Mouse (Mus musculus) lung, adult 2 months (tissue): Measurements from ENCODE around the gene Stk24.

Source experiments
- CTCF ChIP-seq: fragments of 200-500 bp; IDR thresholded peaks from 2 replicates; pipeline ENCODE4 v1.5.1; 2011; ENCODE audit warnings: mild to moderate bottlenecking, low read length, control low read depth; ENCODE audit not compliant: insufficient read depth
- POLR2A ChIP-seq: fragments of 200-500 bp; IDR thresholded peaks from 2 replicates; pipeline ENCODE4 v1.6.1; 2011; ENCODE audit warnings: low read depth, mild to moderate bottlenecking, control low read depth, low read length, borderline replicate concordance; ENCODE audit errors: extremely low read depth

- no peak for TF ChIP-seq CTCF
- no peak for TF ChIP-seq POLR2A
Measured at GRCm38 (mm10) chr14:121365991-121366728, 13.7 kb downstream of the Stk24 start.
